Mouse (Mus musculus) urinary bladder, postnatal 36 days (tissue): ENCODE data around the gene Wasf2.
"Not testable (repeated sequence)": the region's sequence is repeated elsewhere in the genome, so short reads cannot be mapped to it uniquely, and the experiment has no call there.

Experiments used
- DNase-seq, 2 experiments: peaks; one replicate each; pipeline ENCODE4 v3.0.0; 2022; ENCODE audit warnings: low spot score in 2 of 2, mixed read lengths in 1 of 2

The Wasf2 gene

DNA sequence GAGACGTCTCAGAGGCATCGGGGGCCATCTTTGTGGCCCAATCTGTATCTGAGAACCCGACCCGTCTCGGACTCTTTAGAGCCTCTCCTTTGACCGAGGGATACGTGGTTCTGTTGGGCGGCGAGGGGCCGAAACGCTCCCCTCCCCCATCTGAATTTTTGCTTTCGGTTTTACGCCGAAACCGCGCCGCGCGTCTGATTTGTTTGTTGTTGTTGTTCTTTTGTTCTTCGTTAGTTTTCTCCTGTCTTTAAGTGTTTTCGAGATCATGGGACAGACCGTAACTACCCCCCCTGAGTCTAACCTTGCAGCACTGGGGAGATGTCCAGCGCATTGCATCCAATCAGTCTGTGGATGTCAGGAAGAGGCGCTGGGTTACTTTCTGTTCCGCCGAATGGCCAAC, 33.6 kb upstream of the Wasf2 start:
- not testable (repeated sequence) for DNase-seq

DNA sequence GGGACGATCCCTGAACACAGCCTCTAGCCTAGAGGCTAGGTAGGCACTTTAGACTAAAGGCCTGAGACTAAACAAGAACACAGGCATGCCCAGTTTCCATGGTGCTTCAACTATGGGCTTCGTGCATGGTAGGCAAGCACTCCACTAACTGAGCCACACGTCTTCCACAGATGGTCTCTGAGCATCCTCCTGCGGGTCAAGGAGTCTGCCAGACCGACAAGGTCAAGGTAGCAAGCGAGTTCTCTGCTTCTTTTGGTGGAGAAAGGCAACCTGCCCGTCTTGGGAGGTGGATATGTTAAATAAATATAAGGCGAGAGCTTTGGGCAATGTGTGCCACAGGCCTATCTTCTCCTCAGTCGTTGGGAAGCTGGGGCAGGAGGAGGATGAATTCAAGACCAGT, 28.6 kb upstream of the Wasf2 start:
- DNase-seq: no peak

DNA sequence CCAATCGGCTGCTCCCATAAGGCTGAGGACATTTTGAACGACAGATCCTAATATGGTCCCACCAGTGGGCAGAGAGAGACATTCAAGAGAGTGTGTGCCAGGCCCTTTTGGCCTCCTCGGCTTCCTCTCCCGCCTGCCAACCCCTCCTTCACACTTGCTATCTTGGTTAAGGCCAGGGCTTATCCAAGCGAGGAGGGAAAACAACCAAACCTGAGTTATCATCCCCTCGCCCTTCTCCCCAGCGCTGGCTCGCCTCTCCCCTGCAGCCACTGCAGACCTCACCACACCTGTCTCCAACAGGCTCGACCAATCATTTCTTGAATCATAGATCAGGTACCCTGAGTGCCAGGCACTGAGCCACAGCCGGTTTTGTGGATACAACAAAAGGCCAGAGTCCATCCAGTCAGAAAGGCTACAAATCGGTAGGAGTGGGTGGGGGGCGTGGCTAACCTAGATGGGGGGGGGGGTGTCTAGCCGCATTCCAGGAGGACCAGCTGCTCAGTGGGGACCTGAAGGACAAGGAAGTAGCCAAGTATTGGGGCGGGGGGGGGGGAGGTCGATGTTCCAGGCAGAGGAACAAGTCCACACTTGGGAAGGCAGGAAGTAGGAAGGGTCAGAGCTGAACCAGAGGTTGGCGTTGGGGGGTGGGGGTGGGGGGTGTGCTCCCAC, 26.6 kb upstream of the Wasf2 start:
- no peak for DNase-seq

DNA sequence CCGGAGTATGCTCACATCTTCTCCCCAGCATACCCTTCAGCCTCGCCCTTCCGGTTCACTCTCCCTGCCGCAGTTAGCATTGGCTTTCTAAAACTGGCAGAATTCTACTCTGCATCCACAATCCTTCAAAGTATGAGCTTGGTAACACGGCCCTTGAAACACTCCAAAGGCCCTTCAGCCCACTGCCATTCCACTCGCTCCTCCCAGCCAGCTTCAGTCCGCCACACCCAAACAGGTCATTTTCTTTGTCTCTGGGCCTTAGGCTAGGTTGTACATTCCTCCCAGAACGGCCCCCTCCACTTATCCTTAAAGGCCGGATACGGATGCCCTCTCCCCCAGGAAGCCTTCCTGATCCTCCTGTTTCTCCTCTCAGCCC, 26.1 kb upstream of the Wasf2 start:
- no peak for DNase-seq

DNA sequence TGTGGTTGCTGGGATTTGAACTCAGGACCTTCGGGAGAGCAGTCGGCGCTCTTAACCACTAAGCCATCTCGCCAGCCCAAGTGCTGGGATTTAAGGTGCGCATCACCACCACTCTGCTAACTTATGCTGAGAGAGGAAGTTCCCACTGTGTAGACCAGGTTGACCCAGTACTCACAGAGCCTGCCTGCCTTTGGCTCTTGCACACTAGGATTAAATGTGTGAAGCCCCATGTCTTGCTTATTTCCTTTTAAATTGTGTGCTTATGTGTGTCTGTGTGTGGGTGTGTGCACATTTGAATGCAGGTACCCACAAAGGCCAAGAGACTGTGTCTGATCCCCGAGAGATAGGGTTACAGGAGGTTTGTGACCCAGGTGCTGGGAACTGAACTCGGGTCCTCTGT, 23.6 kb upstream of the Wasf2 start:
- no peak for DNase-seq

DNA sequence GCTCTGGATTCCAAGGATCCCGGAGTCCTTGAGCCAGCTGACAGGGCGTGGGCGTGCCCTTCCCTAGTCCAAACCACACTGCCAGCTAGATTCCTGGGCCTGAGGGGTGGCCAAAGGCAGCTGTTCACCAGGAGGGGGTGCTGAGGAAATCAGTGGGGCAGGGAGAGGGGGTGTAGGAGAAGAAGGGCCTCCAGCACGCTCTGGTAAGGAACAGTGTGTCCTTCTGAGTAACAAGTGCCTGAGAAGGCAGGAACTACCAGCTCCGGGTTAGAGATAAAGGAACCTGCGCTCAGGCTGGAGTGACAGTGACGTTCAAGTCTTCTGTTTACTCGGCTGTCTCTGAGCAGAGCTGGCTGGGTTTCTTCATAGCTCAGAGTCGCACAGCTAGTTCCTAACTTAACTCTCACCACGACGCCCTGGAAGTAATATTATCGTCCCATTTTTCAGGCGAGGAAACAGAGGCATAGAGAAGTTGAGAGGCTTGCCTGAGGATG, 22.5 kb upstream of the Wasf2 start:
- DNase-seq: peak in 1 of 2 experiments; percentile 60

DNA sequence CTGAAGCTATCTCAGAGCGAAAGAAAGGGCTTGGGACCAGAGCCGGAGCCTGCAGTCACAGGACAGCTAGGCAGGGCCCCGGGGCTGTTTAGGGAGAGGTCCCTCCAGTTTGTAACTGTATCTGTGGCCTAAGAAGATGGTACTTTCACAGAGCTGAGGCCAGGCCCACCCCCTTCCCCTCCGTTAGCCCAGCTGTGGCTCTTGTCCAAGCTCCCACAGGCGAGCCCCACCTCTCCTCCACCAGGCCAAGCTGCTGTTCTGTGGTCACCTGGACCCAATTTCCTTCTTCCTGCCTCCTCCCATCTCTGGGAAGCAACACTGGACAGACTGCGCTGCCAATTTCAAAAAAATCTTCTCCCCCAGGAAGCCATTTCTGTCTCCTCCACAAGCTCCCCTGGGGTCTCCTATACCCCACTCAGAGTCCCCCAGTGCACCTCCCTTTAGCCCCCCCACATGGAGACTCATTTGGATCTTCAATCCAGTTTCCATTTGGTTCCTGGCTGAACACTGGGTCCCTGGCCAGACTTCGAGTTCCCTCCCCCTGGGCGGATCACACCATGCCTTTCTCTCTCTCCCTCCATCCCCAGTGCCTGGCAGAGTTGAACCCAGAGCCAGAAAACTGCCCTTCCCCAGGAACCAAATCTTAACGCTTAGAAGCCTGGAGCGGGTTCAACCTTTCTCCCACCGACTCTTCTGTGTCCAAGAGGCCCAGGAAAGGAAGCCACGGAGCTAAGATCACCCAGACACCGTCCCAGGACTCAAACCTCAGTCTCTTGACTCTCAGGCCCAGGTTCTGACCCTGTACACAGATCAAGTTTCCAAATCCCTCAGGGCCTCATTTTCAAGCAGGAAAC, 21.6 kb upstream of the Wasf2 start:
- DNase-seq: no peak

DNA sequence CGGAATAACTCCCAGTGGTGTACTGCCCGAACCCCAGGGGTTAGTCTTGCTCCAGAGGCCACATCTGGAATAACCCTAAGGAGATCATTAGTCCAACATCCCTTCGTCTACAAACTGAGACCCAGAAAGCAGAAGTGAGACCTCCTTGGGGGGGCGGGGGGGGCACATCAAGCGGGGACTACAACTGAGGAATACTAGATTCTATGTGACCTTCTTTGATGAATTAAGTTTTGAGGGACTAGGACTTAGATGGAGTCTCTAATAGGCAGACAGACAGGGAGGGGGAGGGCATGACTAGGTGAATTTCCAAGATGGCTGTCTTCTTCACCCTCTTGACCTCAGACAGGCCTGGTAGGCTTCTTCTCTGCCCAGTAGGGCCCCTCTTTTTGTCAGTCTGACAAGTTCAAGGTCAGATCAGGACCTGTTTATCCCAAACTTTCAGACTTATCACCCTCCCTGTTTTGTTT, 20.9 kb upstream of the Wasf2 start:
- DNase-seq: no peak

DNA sequence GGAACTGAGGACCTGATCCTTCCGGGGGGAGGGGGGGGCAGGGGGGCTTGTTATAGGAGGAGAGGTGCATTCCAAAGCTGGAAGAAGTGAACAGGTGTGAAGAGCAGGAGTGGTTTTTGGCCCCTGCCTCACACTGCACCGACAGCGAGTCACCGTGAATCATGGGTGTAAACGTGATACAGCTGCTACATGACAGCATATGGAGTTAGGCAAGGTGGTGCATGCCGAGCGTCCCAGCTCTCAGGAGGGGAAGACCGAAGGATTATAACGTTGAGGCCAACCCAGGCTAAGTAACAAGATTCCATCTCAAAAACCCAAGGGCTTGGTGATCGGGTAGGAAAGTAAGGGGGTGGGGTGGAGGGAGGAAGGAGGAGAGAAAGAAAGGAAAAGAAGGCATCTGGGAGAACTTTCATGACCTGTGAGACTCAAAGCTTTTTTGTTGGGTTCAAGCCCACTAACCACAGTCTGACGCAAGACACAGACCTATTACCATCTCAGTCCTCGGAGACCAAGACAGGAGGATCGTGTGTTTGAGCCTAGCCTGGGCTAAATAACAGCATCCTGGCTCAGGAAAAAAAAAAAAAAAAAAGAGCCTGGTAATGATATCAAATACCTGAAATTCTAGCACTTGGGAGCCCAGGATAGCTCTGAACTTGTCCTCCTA, 18.0 kb upstream of the Wasf2 start:
- no peak for DNase-seq

DNA sequence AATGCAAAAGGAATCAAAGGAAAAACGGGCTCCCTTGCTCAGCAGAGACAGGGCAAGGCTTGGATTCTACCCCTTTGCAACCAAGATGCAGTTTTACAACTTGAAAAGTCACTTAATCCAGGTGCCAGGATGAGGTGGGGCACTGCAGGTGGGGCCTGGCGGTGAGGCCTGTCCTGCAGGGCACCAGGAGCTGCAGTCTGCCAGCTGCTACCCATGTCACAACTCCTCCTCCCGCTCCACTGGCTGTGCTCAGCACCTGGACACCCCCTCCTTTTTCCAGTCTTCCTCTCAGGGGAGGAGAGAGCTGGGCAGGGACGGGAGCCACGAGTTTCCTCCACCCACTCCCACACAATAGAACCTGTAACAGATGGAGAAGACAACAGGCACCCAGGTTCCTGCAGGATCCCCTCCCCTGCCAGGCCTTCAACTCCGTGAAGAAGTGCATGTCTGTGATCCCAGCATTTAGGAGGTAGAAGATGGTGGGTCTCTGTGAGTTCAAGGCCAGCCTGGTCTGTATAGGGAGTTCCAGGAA, 16.9 kb upstream of the Wasf2 start:
- no peak for DNase-seq

DNA sequence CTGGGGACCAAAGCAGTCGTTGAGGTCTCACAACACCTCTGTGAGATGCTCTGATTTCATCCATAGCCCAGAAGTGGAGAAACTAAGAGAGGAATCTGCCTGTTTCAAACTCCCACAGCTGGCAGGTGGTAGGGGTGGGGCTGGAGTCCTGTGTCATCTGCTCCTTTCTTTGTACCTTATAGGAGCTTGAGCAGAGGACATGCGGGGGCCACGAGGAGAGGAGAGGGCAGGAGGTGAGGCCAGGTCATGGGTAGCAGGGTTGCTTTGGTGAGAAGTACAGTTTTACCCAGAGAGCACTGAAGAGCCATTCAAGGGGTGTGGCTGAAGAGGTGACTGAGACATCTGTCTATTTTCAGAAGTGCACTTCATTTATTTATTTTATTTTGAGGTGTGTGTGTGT, 15.5 kb upstream of the Wasf2 start:
- no peak for DNase-seq

DNA sequence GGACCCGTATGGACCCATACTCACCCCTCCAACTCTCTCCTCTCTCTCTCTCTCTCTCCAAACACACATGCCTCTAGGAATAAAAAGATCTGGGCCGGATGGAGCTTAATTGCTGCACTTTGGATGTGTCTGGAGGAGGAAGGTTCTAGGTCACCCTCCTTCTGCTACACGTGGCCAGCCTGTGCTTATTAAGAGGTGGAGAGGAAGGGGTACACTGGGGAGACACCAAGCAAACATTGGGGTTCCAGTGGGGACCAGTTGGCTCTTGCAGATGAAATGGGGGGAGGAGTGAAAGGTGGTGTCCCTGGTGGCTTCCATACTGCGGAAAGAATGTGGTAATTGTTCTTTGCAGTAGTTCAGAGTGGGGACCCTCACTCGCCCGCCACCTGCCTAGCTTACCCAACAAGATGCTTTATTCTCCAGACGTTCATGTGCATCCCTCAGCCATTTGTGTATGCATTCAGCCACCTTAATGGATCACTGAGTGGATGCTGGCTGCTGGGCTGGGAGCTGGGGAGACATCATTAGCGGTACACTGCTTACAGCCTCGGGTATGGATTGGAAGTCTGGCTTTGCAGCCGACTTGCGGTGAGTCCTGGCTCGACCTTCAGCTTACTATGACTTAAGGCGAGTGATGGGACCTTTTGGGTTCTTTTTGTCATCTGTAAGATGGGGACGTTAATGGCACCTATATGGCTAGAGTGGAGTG, 14.4 kb upstream of the Wasf2 start:
- DNase-seq: no peak

DNA sequence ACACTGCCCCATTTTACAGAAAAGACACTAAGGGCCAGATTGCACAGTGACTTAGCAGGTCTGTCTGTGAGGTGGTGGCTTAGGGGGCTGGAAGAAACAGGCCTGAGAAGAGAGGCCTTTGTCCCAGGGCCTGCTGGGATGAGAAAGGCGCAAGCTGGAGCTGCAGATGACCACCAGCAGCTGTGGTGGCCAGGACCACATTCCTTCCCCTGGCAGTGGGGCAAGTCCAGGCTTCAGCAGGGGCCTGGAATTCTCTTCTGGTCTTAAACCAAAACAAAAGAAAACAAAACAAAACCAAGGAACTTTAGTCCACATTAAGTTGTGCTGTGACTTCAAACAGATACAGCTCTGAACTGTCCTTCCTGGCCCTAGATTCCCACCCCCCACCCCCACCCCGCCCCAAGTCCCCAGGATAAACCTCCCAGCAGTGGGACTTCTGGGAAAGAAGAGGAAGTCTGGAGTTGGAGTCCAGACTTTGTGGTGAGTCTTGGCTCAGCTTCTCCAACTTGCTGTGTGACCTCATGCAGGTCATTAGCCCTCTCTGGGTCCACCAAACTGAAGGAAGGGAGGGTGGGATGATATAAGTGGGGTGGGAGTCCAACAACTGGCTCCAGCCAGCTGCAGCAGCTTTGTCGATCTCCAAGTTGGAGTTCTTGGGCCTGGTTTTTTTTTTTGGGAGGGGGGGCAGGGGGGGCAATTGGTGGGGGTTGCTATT, 13.4 kb upstream of the Wasf2 start:
- DNase-seq: no peak

DNA sequence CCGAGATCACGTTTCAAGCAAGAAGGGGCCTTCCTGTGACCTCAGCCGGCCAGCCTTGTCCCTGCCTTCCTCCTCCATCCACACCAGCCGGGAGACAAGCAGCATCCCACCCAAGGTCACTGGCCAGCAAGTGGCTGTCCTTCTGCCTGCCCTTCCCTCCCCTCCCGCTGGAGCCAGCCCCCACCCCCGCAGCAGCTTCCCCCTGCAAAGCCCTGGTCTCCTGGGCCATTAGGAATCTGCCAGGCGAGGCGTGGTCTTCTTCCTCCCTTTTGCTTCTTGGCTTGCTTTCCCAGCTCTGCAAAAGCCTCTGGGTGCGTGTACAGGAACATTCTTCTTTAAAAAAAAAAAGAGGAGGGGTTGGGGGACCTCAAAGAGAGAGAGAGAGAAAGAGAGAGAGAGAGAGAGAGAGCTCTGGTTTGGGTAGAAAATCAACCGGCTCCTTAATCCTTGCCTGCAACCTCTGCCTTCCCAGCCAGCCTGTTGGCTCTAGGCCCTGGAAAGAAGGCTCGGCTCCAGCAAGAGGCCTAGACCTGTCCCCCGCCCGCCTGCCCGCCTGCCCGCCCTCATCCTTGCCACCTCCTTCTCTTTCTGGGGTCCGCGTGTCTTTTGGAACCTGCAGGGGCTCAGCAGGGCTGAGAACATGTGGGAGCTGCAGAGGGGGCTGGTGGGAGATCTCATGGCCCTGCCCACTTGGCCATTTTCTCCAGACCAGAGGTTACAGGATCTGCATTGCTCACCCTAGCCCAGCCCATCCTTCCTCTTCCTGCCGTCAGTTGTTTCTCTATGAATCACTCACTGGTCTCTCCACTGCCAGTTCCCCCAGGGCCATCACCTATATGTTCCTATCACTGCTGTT, 12.5 kb upstream of the Wasf2 start:
- peak; percentile 69 to 84 for DNase-seq

DNA sequence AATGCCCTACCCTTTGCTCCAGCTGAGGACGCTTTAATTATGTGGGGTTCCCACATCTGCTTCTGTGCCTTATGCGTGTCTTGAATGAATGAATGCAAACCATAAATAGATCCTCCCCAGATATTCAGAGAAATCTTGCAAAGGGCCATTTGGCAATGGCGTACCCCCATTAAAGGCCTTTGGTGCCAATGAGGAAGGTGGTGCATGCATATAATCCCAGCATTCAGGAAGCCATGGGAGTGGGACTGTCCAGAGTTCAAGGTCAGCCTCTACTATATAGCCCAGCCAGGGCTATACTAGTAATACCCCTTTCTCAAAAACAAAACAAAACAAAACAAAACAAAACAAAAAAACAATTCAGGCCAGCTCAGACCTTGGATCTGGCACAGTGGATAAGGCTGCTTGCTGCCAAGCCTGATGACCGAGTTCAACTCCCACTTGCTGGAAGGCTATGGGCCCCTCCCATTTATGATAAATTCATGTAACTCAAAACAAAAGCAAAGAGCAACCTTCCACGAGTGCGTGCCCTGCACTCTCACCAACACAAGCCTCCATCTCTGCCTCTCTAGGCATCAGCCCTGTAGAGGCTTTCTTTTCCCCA, 11.4 kb upstream of the Wasf2 start:
- peak in 1 of 2 experiments; percentile 32 for DNase-seq

DNA sequence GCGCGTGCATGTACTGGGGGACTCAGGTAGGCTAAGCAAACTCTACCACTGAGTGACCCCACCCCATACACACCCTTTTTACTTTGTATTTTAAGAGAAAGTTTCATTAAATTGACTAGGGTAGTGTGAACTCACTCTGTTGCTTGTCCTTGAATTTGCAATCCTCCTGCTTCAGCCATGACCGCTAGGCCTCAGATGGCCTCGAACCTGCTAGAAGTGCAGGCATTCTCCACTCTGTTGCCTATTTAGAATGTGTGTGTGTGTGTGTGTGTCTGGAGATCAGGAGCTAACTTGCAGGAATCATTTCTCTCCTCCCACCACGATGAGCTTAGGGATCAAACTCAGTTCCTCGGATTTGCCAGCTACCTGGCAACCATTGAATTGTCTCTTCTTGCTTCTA, 10.7 kb upstream of the Wasf2 start:
- no peak for DNase-seq

DNA sequence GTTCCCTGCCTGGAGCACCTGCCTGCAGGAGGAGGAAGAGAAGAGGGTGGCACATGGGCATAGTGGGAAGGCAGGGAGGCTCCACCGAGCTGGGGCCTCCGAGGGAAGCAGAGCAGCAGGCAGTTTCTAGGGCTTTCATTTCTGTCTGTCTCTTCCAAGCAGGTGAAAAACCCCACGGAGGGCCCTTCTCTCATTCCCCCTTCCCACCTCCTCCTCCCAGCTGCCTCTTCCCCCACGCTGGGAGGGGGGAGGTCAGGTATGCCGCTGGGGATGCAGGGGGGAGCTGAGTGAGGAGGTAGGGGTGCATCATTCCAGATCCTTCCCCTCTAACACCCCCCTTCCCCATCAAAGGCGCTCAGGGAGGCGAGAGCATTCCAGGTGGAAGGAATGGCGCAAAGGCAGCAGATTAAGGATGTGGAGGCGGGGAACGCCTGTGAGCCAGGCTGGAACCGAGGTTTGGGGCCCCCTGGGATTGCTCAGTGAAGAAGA, 9.4 kb upstream of the Wasf2 start:
- no peak for DNase-seq

DNA sequence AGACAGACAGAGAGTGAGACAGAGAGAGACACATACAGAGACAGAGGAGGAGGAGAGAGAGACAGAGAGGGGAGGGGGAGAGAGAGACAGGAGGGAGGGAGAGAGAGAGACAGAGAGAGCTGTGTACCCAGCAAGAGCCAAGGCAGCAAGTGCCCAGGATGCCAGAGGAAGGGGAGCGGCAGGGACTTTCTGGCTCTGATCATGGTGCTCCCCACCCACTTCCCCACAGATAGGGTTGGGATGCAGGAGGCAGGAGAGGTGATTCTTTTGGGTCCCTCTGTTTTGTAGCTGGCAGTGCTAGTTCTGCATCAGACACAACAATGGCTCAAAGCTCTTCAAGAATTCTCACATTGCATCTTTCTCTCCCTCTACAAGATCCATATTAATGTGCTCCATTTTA, 8.9 kb upstream of the Wasf2 start:
- no peak for DNase-seq

DNA sequence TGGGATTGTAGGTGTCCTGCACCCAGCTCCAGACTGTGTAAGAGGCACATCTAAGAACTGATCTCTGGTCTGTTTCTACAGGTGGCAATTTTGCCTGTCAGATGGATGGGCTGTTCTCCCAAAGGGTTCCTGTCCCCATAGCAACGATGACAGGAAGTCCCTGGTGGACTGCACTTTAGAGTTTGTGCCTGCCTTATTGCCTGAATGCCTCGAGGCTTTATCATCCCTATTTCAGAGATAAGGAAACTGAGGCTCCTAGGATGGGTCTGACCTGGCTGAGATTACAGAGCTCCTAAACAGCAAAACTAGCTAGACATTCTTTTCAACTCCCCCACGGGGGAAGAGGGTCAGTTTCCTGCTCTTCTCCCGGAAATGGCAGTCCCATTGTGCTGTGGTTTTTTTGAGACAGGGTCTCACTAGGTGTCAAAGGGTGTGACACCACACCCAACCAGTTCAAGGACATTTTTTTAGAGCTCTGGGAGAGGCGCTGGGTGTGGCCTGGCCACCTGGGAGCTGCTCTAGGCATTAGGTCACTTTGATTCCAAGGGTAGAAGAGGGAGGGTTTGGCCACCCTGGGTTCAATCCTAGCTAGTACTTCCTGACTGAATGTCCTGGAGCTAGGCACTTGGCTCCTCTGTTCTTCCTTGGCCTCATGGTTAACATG, 8.2 kb upstream of the Wasf2 start:
- no peak for DNase-seq
